Mouse (Mus musculus): ENCODE data around the gene Yjefn3. TPM values are rescaled to one million over a fixed set of nuclear protein-coding genes. Genes with fewer than 3 reads are reported as not detected.

The Yjefn3 gene
- polyA plus RNA-seq, 1 experiment from 2014 or later = 12.8 TPM

- ATAC-seq (ENCODE audit: low FRiP score) = no peak
Observed at GRCm38 (mm10) chr8:69887289-69888243, 14.9 kb downstream of the Yjefn3 start, which contains the start of gene Cilp2. Cilp2 (minus strand) TSS chr8:69887687.

GRCm38 (mm10) chr8:69884141-69884540, 18.4 kb downstream of the Yjefn3 start:
- 51% methylated on average over 13 of the region's 13 CpGs for WGBS
- Histone ChIP-seq H3K27ac (no peak overlapping the region), H3K36me3 (no peaks in the 10 kb centered on the region), H3K9me3 (no peaks in the 10 kb centered on the region), H3K9ac (no peak overlapping the region), H3K27me3 (peaks cover 100% of the 10 kb centered on the region), H3K4me3 (no peak overlapping the region), H3K4me1 (replicated peaks) (peaks cover 55% of the 10 kb centered on the region), H3K4me2 (no peak overlapping the region)
- ATAC-seq (ENCODE audit: low FRiP score) = no peak

More at GRCm38 (mm10) chr8:69887289-69888243, 14.9 kb downstream of the Yjefn3 start, which contains the start of gene Cilp2:
- Histone ChIP-seq H3K27me3 (peaks cover 88% of the 10 kb centered on the region), H3K4me3 (peak within 1 kb of the TSS; percentile 27), H3K9ac (peak within 1 kb of the TSS; percentile 59), H3K4me1 (replicated peaks) (peaks cover 47% of the 10 kb centered on the region), H3K27ac (no peak within 1 kb of the TSS), H3K9me3 (no peaks in the 10 kb centered on the region), H3K4me2 (peak within 1 kb of the TSS; percentile 48), H3K36me3 (peaks cover 4% of the 10 kb centered on the region; the same call in 1 of the 2 replicates)
- under 1% methylated on average over 60 of the region's 60 CpGs for WGBS

GRCm38 (mm10) chr8:69882833-69883600, 19.5 kb downstream of the Yjefn3 start:
- Histone ChIP-seq H3K27ac (no peak overlapping the region), H3K4me2 (peak overlapping the region; percentile 54), H3K36me3 (no peaks in the 10 kb centered on the region), H3K27me3 (peaks cover 98% of the 10 kb centered on the region), H3K9me3 (no peaks in the 10 kb centered on the region), H3K4me3 (peak overlapping the region; percentile 44), H3K9ac (no peak overlapping the region), H3K4me1 (replicated peaks) (peaks cover 47% of the 10 kb centered on the region)
- 10% methylated on average over 51 of the region's 52 CpGs for WGBS
- peak; percentile 5; the same call in 1 of the 2 replicates for ATAC-seq (ENCODE audit: low FRiP score)

GRCm38 (mm10) chr8:69882021-69882756, 20.3 kb downstream of the Yjefn3 start:
- Histone ChIP-seq H3K9me3 (no peaks in the 10 kb centered on the region), H3K36me3 (no peaks in the 10 kb centered on the region), H3K27ac (no peak overlapping the region), H3K4me2 (peak overlapping the region; percentile 54), H3K9ac (peak overlapping the region; percentile 62), H3K27me3 (peaks cover 97% of the 10 kb centered on the region), H3K4me1 (replicated peaks) (peaks cover 39% of the 10 kb centered on the region), H3K4me3 (peak overlapping the region; percentile 44)
- peak; percentile 60 for ATAC-seq (ENCODE audit: low FRiP score)
- 4% methylated on average over 102 of the region's 103 CpGs for WGBS

GRCm38 (mm10) chr8:69881261-69881865, 21.1 kb downstream of the Yjefn3 start:
- ATAC-seq (ENCODE audit: low FRiP score) = peak; percentile 8
- WGBS = 22% methylated on average over 79 of the region's 79 CpGs

GRCm38 (mm10) chr8:69880841-69881240, 21.7 kb downstream of the Yjefn3 start:
- H3K27ac ChIP-seq = no peak overlapping the region
- peaks cover 95% of the 10 kb centered on the region for H3K27me3 ChIP-seq
- H3K4me1 ChIP-seq (replicated peaks) = peaks cover 30% of the 10 kb centered on the region
- H3K9me3 ChIP-seq = no peaks in the 10 kb centered on the region
- ATAC-seq (ENCODE audit: low FRiP score) = no peak
- no peaks in the 10 kb centered on the region for H3K36me3 ChIP-seq
- 11% methylated on average over 37 of the region's 37 CpGs for WGBS
- H3K9ac ChIP-seq = peak overlapping the region; percentile 62; the same call in 1 of the 2 replicates
- peak overlapping the region; percentile 54 for H3K4me2 ChIP-seq
- peak overlapping the region; percentile 44 for H3K4me3 ChIP-seq

More at GRCm38 (mm10) chr8:69881261-69881865, 21.1 kb downstream of the Yjefn3 start:
- peak overlapping the region; percentile 62; the same call in 1 of the 2 replicates for H3K9ac ChIP-seq
- peaks cover 31% of the 10 kb centered on the region for H3K4me1 ChIP-seq (replicated peaks)
- peak overlapping the region; percentile 54 for H3K4me2 ChIP-seq
- H3K27me3 ChIP-seq = peaks cover 95% of the 10 kb centered on the region
- no peaks in the 10 kb centered on the region for H3K36me3 ChIP-seq
- no peaks in the 10 kb centered on the region for H3K9me3 ChIP-seq
- H3K27ac ChIP-seq = no peak overlapping the region
- H3K4me3 ChIP-seq = peak overlapping the region; percentile 44

GRCm38 (mm10) chr8:69879678-69880077, 22.8 kb downstream of the Yjefn3 start:
- Histone ChIP-seq H3K4me2 (no peak overlapping the region), H3K9ac (no peak overlapping the region), H3K4me1 (replicated peaks) (peaks cover 30% of the 10 kb centered on the region), H3K4me3 (peak overlapping the region; percentile 44; the same call in 1 of the 2 replicates), H3K9me3 (no peaks in the 10 kb centered on the region), H3K36me3 (no peaks in the 10 kb centered on the region), H3K27ac (no peak overlapping the region), H3K27me3 (peaks cover 83% of the 10 kb centered on the region)
- 66% methylated on average over 8 of the region's 8 CpGs for WGBS
- ATAC-seq (ENCODE audit: low FRiP score) = no peak

- Histone ChIP-seq H3K36me3 (peaks cover 2% of the 10 kb centered on the region; the same call in 1 of the 2 replicates), H3K4me1 (replicated peaks) (peaks cover 30% of the 10 kb centered on the region), H3K4me3 (no peak overlapping the region), H3K4me2 (no peak overlapping the region), H3K9me3 (no peaks in the 10 kb centered on the region), H3K27me3 (peaks cover 66% of the 10 kb centered on the region), H3K9ac (no peak overlapping the region), H3K27ac (no peak overlapping the region)
- 72% methylated on average over 3 of the region's 3 CpGs for WGBS
- no peak for ATAC-seq (ENCODE audit: low FRiP score)
Observed at GRCm38 (mm10) chr8:69877992-69878391, 24.5 kb downstream of the Yjefn3 start.

- WGBS = 83% methylated on average over 4 of the region's 4 CpGs
- Histone ChIP-seq H3K4me2 (no peak overlapping the region), H3K9me3 (no peaks in the 10 kb centered on the region), H3K4me3 (no peak overlapping the region), H3K36me3 (peaks cover 8% of the 10 kb centered on the region), H3K27me3 (peaks cover 60% of the 10 kb centered on the region), H3K4me1 (replicated peaks) (peaks cover 24% of the 10 kb centered on the region), H3K27ac (no peak overlapping the region), H3K9ac (no peak overlapping the region)
- no peak for ATAC-seq (ENCODE audit: low FRiP score)
Observed at GRCm38 (mm10) chr8:69877396-69877795, 25.1 kb downstream of the Yjefn3 start.

- no peak for ATAC-seq (ENCODE audit: low FRiP score)
- Histone ChIP-seq H3K4me3 (no peak overlapping the region), H3K9ac (no peak overlapping the region), H3K4me1 (replicated peaks) (peaks cover 19% of the 10 kb centered on the region), H3K27me3 (peaks cover 56% of the 10 kb centered on the region), H3K4me2 (no peak overlapping the region), H3K27ac (no peak overlapping the region), H3K36me3 (peaks cover 9% of the 10 kb centered on the region), H3K9me3 (no peaks in the 10 kb centered on the region)
- WGBS = 78% methylated on average over 10 of the region's 10 CpGs
Observed at GRCm38 (mm10) chr8:69876967-69877366, 25.5 kb downstream of the Yjefn3 start.

- Histone ChIP-seq H3K4me2 (no peak overlapping the region), H3K4me1 (replicated peaks) (peaks cover 11% of the 10 kb centered on the region), H3K27ac (no peak overlapping the region), H3K4me3 (no peak overlapping the region), H3K27me3 (peaks cover 47% of the 10 kb centered on the region), H3K9me3 (no peaks in the 10 kb centered on the region), H3K9ac (no peak overlapping the region), H3K36me3 (peaks cover 18% of the 10 kb centered on the region)
- WGBS = 50% methylated on average over 10 of the region's 10 CpGs
- no peak for ATAC-seq (ENCODE audit: low FRiP score)
Observed at GRCm38 (mm10) chr8:69876097-69876496, 26.4 kb downstream of the Yjefn3 start.
